Mouse (Mus musculus): ENCODE results near the gene Dgkq. TPM values are rescaled to one million over a fixed set of nuclear protein-coding genes. Genes with fewer than 3 reads are reported as not detected.

The Dgkq gene
- polyA plus RNA-seq, 2 experiments: 12.5 to 35.3 TPM

- H3K4me1 ChIP-seq (ENCODE audit: control insufficient read depth, insufficient read depth, low read length): peaks cover 8% of the 10 kb centered on the region
- no peak overlapping the region for H3K27ac ChIP-seq (replicated peaks; ENCODE audit: low read depth, low read length)
- H3K9ac ChIP-seq (ENCODE audit: low read depth, low read length, severe bottlenecking): peak overlapping the region; percentile 90
- H3K4me2 ChIP-seq (replicated peaks; ENCODE audit: low read depth, low read length, severe bottlenecking): peak overlapping the region; percentile 78
- peak; percentile 91 for DNase-seq (ENCODE audit: low spot score)
- 14% methylated on average over 33 of the region's 36 CpGs for WGBS
- no peaks in the 10 kb centered on the region for H3K27me3 ChIP-seq (ENCODE audit: control insufficient read depth, insufficient read depth, low read length)
- peak; percentile 97 for ATAC-seq (ENCODE audit: low FRiP score, low read depth)
- H3K9me3 ChIP-seq (ENCODE audit: control insufficient read depth, low read length): no peaks in the 10 kb centered on the region
- H3K4me3 ChIP-seq (replicated peaks; ENCODE audit: low read length): peak overlapping the region; percentile 70
- peaks cover 19% of the 10 kb centered on the region for H3K36me3 ChIP-seq (ENCODE audit: control insufficient read depth, insufficient read depth, low read length)
- peak; percentile 78; the same call in 1 of the 2 replicates for TF ChIP-seq POLR2A (IDR thresholded peaks at IDR 0.05; ENCODE audit: borderline replicate concordance, extremely low read depth, insufficient read depth, insufficient read length)
Observed at GRCm38 (mm10) chr5:108660632-108661268, 8.7 kb downstream of the Dgkq start.

DNA sequence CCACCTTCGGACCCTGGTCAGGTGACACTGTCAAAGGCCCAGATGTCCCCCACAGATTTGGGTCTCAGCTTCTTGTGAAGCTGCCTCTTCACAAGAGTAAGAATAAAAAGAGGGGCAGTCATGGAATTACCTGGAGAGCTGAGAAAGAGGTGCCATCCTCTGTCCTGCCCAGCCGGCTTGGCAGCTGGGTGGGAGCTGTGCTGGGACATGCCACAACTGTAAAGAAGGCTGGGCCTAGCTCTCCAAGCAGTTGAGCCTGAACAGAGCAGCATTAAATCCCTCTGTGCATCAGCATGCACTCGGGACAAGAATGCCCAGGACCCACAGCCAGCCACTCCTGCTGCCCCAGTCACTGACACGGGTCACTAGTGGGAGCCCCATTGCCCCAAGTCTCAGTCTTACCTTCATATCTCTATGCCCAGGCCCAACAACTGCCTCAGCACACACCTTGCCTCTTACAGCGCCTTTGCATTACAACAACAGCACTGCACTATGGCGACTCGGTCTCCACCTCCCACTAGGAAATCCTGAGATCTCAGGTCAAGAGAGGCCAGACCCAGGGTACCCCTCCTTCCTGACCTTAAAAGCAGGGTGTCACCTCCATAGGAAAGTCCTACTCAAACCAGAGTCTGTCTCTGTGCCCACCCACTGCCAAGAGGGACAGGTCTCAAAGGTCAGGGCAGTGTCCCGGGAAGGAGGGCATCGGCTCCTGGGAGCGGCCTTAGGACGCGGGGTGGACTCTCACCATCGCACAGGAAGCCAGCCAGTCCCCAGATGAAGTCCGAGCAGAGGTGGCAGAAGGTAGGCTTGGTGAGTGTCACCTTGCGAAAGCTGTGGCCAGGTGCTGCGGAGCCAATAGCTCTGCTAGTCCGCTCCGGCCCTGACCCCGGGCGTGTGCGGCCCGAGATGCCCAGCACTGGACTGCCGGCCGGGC is 9.5 kb downstream of the Dgkq start, which contains the start of gene Idua:
Gene Idua, plus strand, starts transcription at position 634 of the 934 bp plus-strand sequence.
- Histone ChIP-seq H3K4me1 (ENCODE audit: control insufficient read depth, insufficient read depth, low read length) (peaks cover 8% of the 10 kb centered on the region), H3K27me3 (ENCODE audit: control insufficient read depth, insufficient read depth, low read length) (no peaks in the 10 kb centered on the region), H3K27ac (replicated peaks; ENCODE audit: low read depth, low read length) (no peak within 1 kb of the TSS), H3K4me3 (replicated peaks; ENCODE audit: low read length) (peak within 1 kb of the TSS; percentile 70), H3K9ac (ENCODE audit: low read depth, low read length, severe bottlenecking) (peak within 1 kb of the TSS; percentile 90), H3K4me2 (replicated peaks; ENCODE audit: low read depth, low read length, severe bottlenecking) (peak within 1 kb of the TSS; percentile 78), H3K36me3 (ENCODE audit: control insufficient read depth, insufficient read depth, low read length) (peaks cover 26% of the 10 kb centered on the region), H3K9me3 (ENCODE audit: control insufficient read depth, low read length) (no peaks in the 10 kb centered on the region)
- 14% methylated on average over 16 of the region's 24 CpGs for WGBS
- no peak for TF ChIP-seq POLR2A (IDR thresholded peaks at IDR 0.05; ENCODE audit: borderline replicate concordance, extremely low read depth, insufficient read depth, insufficient read length)
- DNase-seq (ENCODE audit: low spot score): no peak
- ATAC-seq (ENCODE audit: low FRiP score, low read depth): peak; percentile 16

GRCm38 (mm10) chr5:108658611-108659010 is 10.9 kb downstream of the Dgkq start:
- Histone ChIP-seq H3K4me3 (replicated peaks; ENCODE audit: low read length) (no peak overlapping the region), H3K9me3 (ENCODE audit: control insufficient read depth, low read length) (no peaks in the 10 kb centered on the region), H3K4me1 (ENCODE audit: control insufficient read depth, insufficient read depth, low read length) (peaks cover 8% of the 10 kb centered on the region), H3K36me3 (ENCODE audit: control insufficient read depth, insufficient read depth, low read length) (peaks cover 40% of the 10 kb centered on the region), H3K9ac (ENCODE audit: low read depth, low read length, severe bottlenecking) (no peak overlapping the region), H3K27ac (replicated peaks; ENCODE audit: low read depth, low read length) (no peak overlapping the region), H3K27me3 (ENCODE audit: control insufficient read depth, insufficient read depth, low read length) (no peaks in the 10 kb centered on the region), H3K4me2 (replicated peaks; ENCODE audit: low read depth, low read length, severe bottlenecking) (no peak overlapping the region)
- 87% methylated on average over 1 of the region's 1 CpGs for WGBS
- DNase-seq (ENCODE audit: low spot score) (no peak), ATAC-seq (ENCODE audit: low FRiP score, low read depth) (no peak)
- TF ChIP-seq POLR2A (IDR thresholded peaks at IDR 0.05; ENCODE audit: borderline replicate concordance, extremely low read depth, insufficient read depth, insufficient read length): no peak

DNA sequence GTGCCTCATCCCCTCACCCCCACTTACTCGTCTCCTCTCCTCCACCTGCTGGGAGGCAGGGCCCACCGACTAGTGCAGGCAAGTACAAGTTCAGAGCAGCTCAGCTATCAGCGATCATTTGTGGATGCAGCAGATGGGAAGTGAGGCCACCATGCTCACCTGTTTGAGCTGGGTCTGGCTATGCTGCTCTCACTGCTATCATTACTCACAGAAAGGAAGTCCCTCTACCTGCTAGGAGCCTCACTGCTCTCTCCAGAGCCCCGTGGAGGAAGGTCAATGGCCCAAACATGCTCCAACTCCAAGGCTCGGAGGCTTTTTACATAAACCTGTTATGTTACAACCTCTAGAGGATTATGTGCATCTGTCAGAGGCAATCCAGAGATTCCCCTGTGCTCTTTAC is 12.1 kb downstream of the Dgkq start:
- no peak overlapping the region for H3K4me2 ChIP-seq (replicated peaks; ENCODE audit: low read depth, low read length, severe bottlenecking)
- no peak for TF ChIP-seq POLR2A (IDR thresholded peaks at IDR 0.05; ENCODE audit: borderline replicate concordance, extremely low read depth, insufficient read depth, insufficient read length)
- H3K27me3 ChIP-seq (ENCODE audit: control insufficient read depth, insufficient read depth, low read length): no peaks in the 10 kb centered on the region
- DNase-seq (ENCODE audit: low spot score): no peak
- no peak for ATAC-seq (ENCODE audit: low FRiP score, low read depth)
- no peaks in the 10 kb centered on the region for H3K9me3 ChIP-seq (ENCODE audit: control insufficient read depth, low read length)
- H3K4me3 ChIP-seq (replicated peaks; ENCODE audit: low read length): no peak overlapping the region
- no peak overlapping the region for H3K9ac ChIP-seq (ENCODE audit: low read depth, low read length, severe bottlenecking)
- 73% methylated on average over 5 of the region's 5 CpGs for WGBS
- peaks cover 52% of the 10 kb centered on the region for H3K36me3 ChIP-seq (ENCODE audit: control insufficient read depth, insufficient read depth, low read length)
- no peak overlapping the region for H3K27ac ChIP-seq (replicated peaks; ENCODE audit: low read depth, low read length)
- peaks cover 8% of the 10 kb centered on the region for H3K4me1 ChIP-seq (ENCODE audit: control insufficient read depth, insufficient read depth, low read length)

DNA sequence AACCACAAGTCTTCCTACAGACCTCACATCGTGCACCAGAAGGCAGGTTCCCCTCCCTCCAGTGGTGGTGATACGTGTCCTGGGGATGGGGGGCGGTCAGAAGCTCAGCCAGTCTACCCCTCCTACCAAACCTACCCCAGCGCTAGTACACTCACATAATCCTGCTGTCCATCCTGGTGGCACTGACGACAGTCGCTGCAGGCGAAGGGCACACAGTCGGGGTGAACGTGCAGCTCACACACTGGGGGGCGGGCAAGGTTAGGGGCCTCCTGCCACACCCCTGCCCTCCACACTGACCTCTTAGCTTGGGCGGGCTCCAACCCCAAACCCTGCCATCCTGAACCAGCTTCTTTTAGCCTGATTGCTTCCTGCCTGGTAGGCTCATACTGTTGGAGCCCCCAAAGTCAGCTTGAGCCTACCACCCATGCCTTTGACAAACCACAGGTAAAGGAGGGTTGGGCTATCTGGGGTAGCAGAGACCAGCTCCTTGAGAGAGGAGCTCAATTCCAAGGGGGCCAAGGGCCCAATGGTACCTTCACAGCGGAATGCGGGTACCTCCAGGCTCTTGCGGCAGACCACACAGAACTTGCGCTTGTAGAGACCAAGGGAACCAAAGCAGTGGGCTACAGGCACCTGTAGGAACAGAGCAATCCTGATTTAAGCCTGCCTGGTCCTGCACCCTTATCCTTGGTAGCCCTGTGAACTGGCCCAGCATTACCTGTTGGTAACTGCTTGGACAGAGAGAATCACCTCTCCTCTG is 13.4 kb downstream of the Dgkq start:
- no peak overlapping the region for H3K27ac ChIP-seq (replicated peaks; ENCODE audit: low read depth, low read length)
- 93% methylated on average over 15 of the region's 15 CpGs for WGBS
- no peak overlapping the region for H3K4me2 ChIP-seq (replicated peaks; ENCODE audit: low read depth, low read length, severe bottlenecking)
- H3K4me1 ChIP-seq (ENCODE audit: control insufficient read depth, insufficient read depth, low read length): peaks cover 8% of the 10 kb centered on the region
- no peaks in the 10 kb centered on the region for H3K27me3 ChIP-seq (ENCODE audit: control insufficient read depth, insufficient read depth, low read length)
- H3K4me3 ChIP-seq (replicated peaks; ENCODE audit: low read length): no peak overlapping the region
- ATAC-seq (ENCODE audit: low FRiP score, low read depth) (no peak), DNase-seq (ENCODE audit: low spot score) (no peak)
- no peaks in the 10 kb centered on the region for H3K9me3 ChIP-seq (ENCODE audit: control insufficient read depth, low read length)
- H3K9ac ChIP-seq (ENCODE audit: low read depth, low read length, severe bottlenecking): no peak overlapping the region
- H3K36me3 ChIP-seq (ENCODE audit: control insufficient read depth, insufficient read depth, low read length): peaks cover 60% of the 10 kb centered on the region
- no peak for TF ChIP-seq POLR2A (IDR thresholded peaks at IDR 0.05; ENCODE audit: borderline replicate concordance, extremely low read depth, insufficient read depth, insufficient read length)
